Mouse (Mus musculus): ENCODE measurements around the gene Ppif.

The Ppif gene

DNA sequence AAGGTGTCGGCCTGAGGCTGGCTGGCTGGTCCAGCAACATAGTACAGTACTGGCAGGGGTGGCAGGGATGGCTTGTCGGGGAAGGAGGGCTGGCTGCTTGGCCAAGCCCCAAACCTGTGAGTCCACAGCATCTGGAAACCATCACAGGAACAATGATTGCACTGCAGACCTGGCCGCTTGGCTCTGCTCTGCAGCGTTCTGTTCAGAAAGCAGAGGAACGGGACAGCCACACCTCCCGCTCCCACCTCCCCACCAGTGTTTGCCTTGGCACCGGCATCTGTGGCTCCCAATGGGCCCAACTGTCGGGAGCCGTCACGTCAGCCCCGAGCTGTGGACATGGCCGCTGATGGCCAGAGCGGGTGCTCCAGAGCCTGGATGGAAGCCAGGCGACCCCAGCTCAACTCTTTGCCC, 44.6 kb downstream of the Ppif start:
- no peak for DNase-seq

DNA sequence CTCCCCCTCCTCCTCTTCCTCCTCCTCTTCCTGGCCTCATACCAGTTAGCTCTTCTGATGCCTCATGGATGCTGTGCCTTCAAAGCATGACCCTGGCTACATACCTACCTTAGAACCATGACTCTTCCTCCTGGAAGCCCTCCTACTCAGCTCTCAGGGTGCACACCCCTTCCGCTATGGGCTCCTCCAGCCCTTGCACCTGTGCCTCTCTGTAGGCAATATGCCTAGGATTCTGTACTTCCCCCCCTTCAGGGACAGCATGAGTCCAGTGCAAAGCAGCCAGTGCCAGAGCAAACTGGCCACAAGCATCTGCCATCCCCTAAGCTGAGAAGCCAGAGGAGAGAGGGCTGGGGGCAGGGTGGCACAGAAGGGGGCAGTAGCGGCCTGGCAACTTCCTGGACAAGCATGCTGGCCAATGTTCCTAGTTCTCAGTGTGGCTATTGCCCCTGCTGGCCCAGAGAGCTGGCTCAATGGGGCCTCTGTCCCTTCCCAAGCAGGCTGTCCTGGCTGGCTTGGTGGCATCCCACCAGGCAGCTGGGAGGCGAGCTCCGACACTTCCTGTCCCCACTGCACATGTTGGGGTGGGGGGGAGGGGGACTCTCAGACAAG, 46.1 kb downstream of the Ppif start:
- peak; percentile 52 for DNase-seq

DNA sequence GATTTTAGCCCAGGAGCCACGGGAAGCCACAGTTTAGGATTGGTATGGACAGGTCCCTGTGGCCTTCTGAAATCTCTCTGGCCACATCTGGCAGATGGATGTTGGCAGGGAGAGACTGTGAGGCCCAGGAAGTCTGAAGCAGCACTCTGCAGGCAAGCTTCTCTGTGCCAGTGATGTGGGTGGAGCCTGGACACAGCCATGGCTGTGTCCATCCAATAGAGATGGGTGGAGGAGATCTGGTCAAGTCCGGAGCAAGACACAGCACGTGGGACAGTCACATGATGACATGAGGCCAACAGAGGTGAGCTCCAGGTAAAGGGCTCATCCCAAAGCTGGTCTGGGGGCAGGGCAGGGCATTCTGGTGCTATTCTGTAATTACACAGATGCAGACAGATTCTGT, 47.3 kb downstream of the Ppif start:
- no peak for DNase-seq

DNA sequence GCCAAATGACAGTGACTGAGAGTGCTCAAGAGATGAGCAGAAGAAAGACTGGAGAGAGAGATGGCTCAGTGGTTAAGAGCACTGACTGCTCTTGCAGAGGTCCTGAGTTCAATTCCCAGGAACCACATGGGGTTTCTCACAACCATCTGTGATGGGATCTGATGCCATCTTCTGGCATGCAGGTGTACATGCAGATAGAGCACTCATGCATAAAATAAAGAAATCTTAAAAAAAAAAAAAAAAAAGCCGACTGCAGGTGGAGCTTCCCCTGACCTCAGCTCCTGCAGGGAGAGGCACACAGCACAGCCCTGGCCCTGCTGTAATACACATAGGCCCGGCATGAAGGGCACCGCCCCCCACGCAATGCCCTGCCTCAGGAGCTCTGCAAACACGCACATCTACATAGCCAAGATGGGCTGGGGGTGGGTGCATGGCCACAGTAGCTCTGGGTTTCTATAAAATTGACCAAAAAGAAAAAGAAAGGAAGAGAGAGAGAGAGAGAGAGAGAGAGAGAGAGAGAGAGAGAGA, 48.0 kb downstream of the Ppif start:
- no peak for DNase-seq

DNA sequence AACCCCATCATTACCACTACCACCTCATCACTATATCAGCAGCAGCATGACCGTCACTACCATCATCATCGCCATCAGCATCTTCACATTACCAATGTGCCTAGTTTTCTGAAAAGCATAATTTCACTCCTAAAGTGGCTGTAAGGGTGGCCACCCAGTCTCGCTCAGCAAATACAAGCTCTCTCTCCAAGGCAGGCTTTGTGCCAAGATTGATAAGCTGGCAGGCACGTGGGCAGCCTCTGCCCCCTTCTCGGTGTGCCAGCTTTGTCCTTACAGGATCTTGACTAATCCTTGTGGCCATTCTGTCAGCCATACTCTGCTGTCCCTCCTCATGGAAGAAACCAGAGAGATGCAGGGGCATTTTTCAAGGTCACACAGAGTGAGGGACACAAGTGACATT, 49.0 kb downstream of the Ppif start:
- DNase-seq = no peak

DNA sequence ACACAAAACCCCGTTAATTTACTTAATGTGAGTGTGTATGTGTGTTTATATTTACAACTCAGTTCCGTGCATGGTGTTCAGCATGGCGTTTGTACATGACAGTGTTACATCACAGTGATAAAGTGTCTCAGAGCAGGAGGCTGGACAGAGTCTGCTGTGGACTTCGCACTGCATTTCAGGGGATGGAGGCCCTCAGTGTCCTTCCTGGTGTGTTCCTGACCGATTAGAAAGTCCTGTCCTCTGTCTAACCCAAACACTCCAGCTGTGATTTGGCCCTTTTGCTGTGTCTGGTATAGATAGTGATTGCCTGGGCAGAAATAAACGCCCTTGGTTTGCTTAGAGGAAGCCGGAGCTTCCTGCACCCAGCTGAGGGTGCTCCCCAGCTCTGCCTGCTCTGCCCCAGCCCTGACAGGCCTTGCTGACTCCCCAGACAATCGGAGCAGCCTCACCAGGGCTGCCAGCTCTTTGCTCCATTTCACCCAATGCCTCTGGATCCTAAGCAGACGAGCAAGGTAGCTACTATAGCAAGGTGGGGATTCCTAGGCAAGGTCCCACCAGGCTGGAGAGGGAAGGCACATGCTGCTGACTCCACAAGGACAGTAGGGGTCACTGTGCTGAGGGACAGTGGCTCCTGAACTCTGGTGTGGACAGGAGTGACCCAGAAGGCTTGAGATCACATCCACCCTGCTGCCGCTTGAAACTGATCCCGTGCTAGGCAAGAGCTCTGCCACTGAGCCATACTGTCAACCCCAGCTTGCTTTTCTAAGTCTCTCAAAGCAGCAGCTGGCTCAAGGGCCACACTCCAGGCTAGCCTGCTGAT, 51.6 kb downstream of the Ppif start:
- no peak for DNase-seq

DNA sequence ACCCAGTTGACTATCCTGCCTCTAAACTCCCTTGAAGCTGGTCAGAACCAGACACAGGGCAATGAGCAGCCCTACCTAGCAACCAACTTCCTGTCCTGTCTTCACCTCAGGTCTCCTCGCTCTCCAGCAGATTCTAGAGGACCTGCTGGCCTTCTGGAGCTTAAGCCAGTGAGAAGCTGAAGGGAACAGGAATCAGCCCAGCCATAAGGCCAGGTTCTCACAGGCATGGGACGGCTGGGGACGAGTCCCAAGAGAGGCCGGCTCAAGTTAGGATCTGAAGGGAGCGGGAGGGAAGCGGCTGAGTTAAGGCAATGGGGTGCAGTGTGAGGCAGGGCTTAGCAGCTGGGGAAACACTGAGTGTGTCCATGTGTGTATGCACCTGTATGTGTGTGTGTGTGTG, 52.4 kb downstream of the Ppif start:
- DNase-seq = no peak

DNA sequence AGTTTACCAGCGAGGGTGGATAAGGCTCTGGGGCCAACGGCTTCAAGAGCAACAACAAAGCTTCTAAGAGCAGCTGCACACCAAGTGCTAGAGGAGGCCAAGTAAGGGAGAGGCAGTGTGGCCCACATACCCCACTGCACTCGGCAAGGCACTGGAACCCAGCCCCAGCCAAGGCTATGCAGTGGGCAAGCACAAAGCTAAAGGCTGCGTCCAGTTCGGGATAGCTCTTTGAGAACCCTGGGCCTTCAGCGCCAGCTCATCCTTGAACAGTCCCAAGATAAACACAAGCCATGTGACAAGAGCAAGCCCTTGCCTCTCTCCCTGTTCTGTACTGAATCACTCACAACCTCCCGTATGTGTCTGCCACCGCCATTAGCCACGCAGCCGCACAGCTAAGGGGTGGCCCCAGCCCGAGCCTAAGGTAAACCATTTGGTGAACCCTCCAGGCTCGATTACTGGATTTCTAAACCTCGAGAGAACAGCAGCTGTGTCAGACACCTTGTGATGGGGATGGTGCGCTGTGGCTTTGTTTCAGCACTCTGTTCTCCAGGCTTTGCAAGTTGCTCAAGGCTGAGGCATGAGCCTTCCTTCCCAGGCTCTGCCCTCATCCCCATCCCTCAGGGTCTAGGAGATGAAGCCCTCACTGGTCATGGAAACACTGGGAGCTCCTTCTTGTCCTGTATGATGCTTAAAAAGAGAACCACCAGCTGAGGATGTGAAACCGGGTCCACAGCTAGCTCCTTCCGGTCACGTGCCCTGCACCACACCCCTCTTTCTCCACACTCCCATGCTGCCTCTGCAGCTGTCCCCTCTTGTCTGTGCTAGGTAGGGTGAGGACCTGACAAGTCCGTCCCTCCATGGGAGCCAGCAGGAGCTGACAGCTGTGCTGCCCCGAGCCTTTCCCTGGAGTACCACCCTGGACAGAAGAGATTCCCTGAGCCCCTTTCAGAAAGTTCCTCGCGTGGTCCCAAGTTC, 53.3 kb downstream of the Ppif start:
- no peak for DNase-seq

DNA sequence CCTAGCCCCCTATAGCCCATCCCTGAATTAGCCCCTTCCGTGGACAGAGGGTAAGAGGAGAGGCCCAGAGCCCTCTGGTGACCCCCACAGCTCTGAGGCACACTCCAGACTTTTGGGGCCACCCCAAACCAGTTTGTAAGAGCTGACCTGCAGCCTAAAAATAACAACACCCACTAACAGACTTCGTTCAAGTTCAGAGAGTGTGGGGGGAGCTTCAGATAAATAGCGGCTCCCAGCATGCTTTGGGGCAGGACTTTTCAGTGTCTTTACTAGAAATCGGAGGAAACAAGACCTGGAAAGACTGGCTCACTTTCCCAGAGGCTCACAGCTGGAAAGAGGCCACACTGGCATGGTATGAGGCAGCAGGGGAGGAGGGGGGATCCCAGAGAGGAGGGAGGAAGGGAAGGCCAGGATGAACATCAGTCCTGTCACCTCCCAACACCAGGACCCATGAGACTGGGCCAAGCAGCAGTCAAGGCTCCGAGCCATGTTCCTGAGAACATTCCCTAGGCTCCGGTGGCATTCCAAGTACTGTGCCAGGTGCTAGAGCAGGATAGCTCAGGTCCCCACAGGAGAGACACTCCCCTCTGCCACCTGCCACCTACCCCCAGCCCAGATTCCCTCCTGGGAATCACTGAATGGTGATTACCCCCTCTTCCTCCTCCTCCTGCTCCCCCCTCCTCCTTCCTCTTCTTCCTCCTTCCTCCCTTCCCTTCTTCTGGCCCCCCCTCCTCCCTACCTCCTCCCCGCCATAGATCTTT, 54.2 kb downstream of the Ppif start:
- DNase-seq = no peak

DNA sequence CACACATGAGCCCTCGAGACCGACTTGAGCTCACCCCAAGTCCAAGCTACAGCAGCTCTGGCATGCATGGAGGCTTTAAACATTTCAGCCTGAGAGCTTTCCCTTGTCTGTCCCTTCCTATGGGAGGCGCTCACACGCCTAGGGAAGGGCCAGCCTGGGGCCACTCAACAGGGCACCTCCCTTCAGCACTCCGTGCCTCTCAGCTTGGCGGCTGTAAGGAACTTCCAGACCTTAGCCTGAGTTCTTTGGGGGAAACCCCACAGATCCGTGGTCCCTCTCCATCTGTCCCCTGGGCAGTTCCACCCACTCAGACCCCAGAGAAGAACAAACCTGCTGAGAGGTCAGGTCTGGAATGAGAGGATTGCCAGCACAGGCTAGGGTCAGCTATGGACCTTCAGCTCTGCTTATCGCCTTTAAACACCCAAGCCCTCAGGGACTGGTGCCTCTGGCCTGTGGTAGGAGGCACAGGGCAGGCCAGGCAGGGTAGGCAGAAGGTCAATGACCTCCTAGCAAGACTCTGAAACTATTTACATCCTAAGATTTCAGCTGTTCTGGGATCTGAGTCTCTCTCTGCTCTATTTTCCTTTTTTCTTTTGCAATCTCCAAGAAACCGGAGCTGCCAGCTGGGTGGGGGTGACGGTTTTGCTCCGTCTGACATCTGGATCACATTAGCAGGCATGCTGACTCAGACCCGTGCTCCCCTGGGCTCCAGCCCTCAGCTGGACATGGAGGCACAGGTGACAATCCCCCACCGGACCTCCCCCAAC, 55.4 kb downstream of the Ppif start:
- DNase-seq = no peak
